Mouse (Mus musculus) natural killer cell, adult 2 months (primary cell): Measurements from ENCODE around the gene St8sia6.
"Not testable (repeated sequence)": the region's sequence is repeated elsewhere in the genome, so short reads cannot be mapped to it uniquely, and the experiment has no call there.

Experiments
- DNase-seq, 2 experiments: peaks; one replicate each; pipeline ENCODE4 v3.0.0; 2022; ENCODE audit warnings: low spot score in 2 of 2

St8sia6 gene

GRCm38 (mm10) chr2:13630136-13630832 lies 163.6 kb downstream of the St8sia6 start:
- DNase-seq = no peak

- not testable (repeated sequence) for DNase-seq
Observed at GRCm38 (mm10) chr2:13603636-13604035, 190.2 kb downstream of the St8sia6 start.

GRCm38 (mm10) chr2:13603093-13603492 lies 190.8 kb downstream of the St8sia6 start:
- DNase-seq = no peak
